In the genomic region with DNA sequence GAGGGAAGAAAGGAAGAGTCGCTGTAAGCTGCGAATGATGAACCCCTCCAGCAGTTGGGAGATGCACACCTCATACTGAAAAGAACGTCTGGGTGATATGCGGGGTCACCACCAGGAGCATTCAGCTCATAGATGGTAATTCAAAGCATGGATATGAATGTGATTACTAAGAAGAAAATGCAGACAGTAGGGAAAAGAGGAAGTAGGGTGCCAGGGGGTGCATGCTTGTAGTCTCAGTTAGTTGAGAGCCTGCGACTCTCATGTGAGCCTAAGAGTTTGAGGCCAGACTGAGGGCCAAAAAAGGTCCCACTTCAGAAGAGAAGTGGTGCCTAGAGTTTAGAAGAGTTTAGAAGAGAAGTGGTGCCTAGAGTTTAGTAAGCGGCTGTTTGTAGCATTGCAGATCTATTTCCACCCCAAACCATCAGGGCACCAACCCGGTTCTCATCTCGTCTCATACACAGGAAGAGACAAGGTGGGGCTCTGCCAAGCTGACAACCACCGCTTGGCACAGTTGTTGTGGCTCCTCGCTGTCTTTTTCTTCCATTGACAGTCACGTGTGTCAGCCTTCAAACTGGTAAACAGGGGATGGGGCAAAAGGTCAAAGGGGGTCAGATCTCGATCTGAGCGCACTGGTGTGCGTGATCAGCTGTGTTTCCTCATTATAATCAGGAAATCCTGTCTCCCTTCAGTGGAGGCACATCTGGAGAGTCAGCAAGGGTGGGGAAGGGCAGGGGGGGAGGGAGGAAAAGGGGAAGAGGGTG, we compare ENCODE assay signal across 8 mouse cellular contexts. TPM values are rescaled to one million over a fixed set of nuclear protein-coding genes. Genes with fewer than 3 reads are reported as not detected.
DNase-seq lines count a peak whose midpoint lies in the region; ATAC-seq lines count a peak whose summit lies in the region.
"Had no signal": no experiment of that assay in that cellular context is flagged by ENCODE, and none has a peak within 500 bp of the region (broad histone marks: within the 10 kb centered on the region; RNA-seq: fewer than 3 reads in every experiment).

No protein-coding gene starts in this region.

- no peak overlapping the region for H3K4me3 ChIP-seq in hindbrain, embryonic 10.5 days
- no peak overlapping the region for H3K4me3 ChIP-seq in hindbrain, embryonic 11.5 days (ENCODE audit: low read depth, low read length)
- H3K4me3 ChIP-seq: limb, embryonic 12.5 days had no signal

- no peak overlapping the region for H3K9ac ChIP-seq in hindbrain, embryonic 11.5 days (ENCODE audit: low read depth, low read length)
- H3K9ac ChIP-seq: limb, embryonic 12.5 days had no signal

- H3K4me2 ChIP-seq in hindbrain, embryonic 11.5 days (replicated peaks; ENCODE audit: low read depth, low read length): no peak overlapping the region
- H3K4me2 ChIP-seq: limb, embryonic 12.5 days had no signal

- H3K36me3 ChIP-seq in hindbrain, embryonic 10.5 days: no peaks in the 10 kb centered on the region
- H3K36me3 ChIP-seq in hindbrain, embryonic 11.5 days (ENCODE audit: control insufficient read depth, insufficient read depth, low read length): no peaks in the 10 kb centered on the region
- H3K36me3 ChIP-seq: limb, embryonic 12.5 days had no signal

- H3K27me3 ChIP-seq in hindbrain, embryonic 10.5 days (ENCODE audit: insufficient read depth, poor library complexity, severe bottlenecking): no peaks in the 10 kb centered on the region
- H3K27me3 ChIP-seq in hindbrain, embryonic 11.5 days (ENCODE audit: control insufficient read depth, insufficient read depth, low read length): no peaks in the 10 kb centered on the region
- H3K27me3 ChIP-seq: limb, embryonic 12.5 days had no signal

- no peaks in the 10 kb centered on the region for H3K9me3 ChIP-seq in hindbrain, embryonic 10.5 days
- H3K9me3 ChIP-seq in hindbrain, embryonic 11.5 days (ENCODE audit: control insufficient read depth, low read length): no peaks in the 10 kb centered on the region
- H3K9me3 ChIP-seq: limb, embryonic 12.5 days had no signal

- no peaks in the 10 kb centered on the region for H3K4me1 ChIP-seq in hindbrain, embryonic 10.5 days (replicated peaks)
- H3K4me1 ChIP-seq in hindbrain, embryonic 11.5 days (replicated peaks; ENCODE audit: control insufficient read depth, insufficient read depth, low read length): no peaks in the 10 kb centered on the region
- H3K4me1 ChIP-seq: limb, embryonic 12.5 days had no signal

- no peak overlapping the region for H3K27ac ChIP-seq in hindbrain, embryonic 10.5 days
- H3K27ac ChIP-seq in hindbrain, embryonic 11.5 days (ENCODE audit: low read depth, low read length): no peak overlapping the region
- H3K27ac ChIP-seq: limb, embryonic 12.5 days had no signal

- peak; percentile 17 for DNase-seq in adrenal gland, adult 2 months
- peak; percentile 58 for DNase-seq in heart, adult 8-10 months (ENCODE audit: low spot score)
- DNase-seq in lung, adult 18-20 months: peak; percentile 76 to 86
- DNase-seq in spleen, postnatal 36 days (ENCODE audit: low spot score in 2 of 2): peak; percentile 86 to 89
- no peak for DNase-seq in hindbrain, embryonic 10.5 days (ENCODE audit: low spot score)
- no peak for DNase-seq in gastrocnemius, postnatal 36 days
- DNase-seq in hindbrain, embryonic 11.5 days (ENCODE audit: low spot score): no peak

- WGBS in hindbrain, embryonic 10.5 days: 69% methylated on average over 14 of the region's 14 CpGs
- 71% methylated on average over 14 of the region's 14 CpGs for WGBS in hindbrain, embryonic 11.5 days

- intact Hi-C loops in gastrocnemius, postnatal 36 days (cut with DNase I): no loop called here

- ATAC-seq in hindbrain, embryonic 11.5 days (ENCODE audit: low FRiP score): no peak

RNA-seq across cellular contexts. Expression of a gene that starts 32.4 kb away (rescaled TPM):
- 10 to 100 TPM; 18.9 to 21.8 TPM for total RNA-seq in adrenal gland, adult 2 months (2021)
- 25.0 and 26.8 TPM in 2 replicates for polyA plus RNA-seq in adrenal gland, adult 2 months (2012; rRNA removed)
- total RNA-seq in heart, adult 8-10 months (2022): 10 to 100 TPM; 31.9 to 48.9 (median 41.9) TPM
- polyA plus RNA-seq in hindbrain, embryonic 10.5 days (2016; fragmentation: Nextera tagmentation; extraction: Ambion mirVana): 12.1 and 12.8 TPM in 2 replicates
- total RNA-seq in gastrocnemius, postnatal 36 days (2021): 10 to 100 TPM; 17.3 to 19.6 TPM
- 13.8 and 14.1 TPM in 2 replicates for polyA plus RNA-seq in hindbrain, embryonic 11.5 days (2014; fragmentation: Nextera tagmentation; extraction: Ambion mirVana)

Comparison
In these comparisons a context has a peak if more than half of its experiments do, and no peak if none do; other contexts are left out.
1. DNase-seq: peak in adrenal gland, adult 2 months (single experiment), heart, adult 8-10 months (single experiment), lung, adult 18-20 months (2 of 2) and spleen, postnatal 36 days (2 of 2); none in hindbrain, embryonic 10.5 days (single experiment), gastrocnemius, postnatal 36 days (0 of 2) and hindbrain, embryonic 11.5 days (single experiment).